Mouse (Mus musculus): ENCODE measurements at regions not wholly inside any gene's neighbourhood (a gene's known extent, or its start where the extent isn't known, plus 50 kb on each side); places are given as distances from the start of the nearest gene placed in this dataset.

GRCm38 (mm10) chr16:51705026-51705425 is 326.0 kb upstream of the Cblb start:
- Histone ChIP-seq H3K9ac (replicated peaks) (no peak overlapping the region), H3K4me1 (no peaks in the 10 kb centered on the region), H3K36me3 (no peaks in the 10 kb centered on the region), H3K4me3 (no peak overlapping the region), H3K9me3 (no peaks in the 10 kb centered on the region), H3K27me3 (no peaks in the 10 kb centered on the region), H3K4me2 (replicated peaks) (no peak overlapping the region), H3K27ac (replicated peaks) (no peak overlapping the region)
- WGBS, result 92% methylated on average over 2 of the region's 2 CpGs
- ATAC-seq (replicated peaks), result no peak

GRCm38 (mm10) chr16:51718695-51719094 is 312.3 kb upstream of the Cblb start:
- Histone ChIP-seq H3K27me3 (no peaks in the 10 kb centered on the region), H3K4me2 (replicated peaks) (no peak overlapping the region), H3K4me1 (no peaks in the 10 kb centered on the region), H3K27ac (replicated peaks) (no peak overlapping the region), H3K9ac (replicated peaks) (no peak overlapping the region), H3K36me3 (no peaks in the 10 kb centered on the region), H3K9me3 (no peaks in the 10 kb centered on the region), H3K4me3 (no peak overlapping the region)
- 78% methylated on average over 2 of the region's 2 CpGs for WGBS
- ATAC-seq (replicated peaks), result no peak

GRCm38 (mm10) chr16:51719637-51720036 is 311.4 kb upstream of the Cblb start:
- no peak for ATAC-seq (replicated peaks)
- Histone ChIP-seq H3K4me1 (no peaks in the 10 kb centered on the region), H3K27ac (replicated peaks) (no peak overlapping the region), H3K36me3 (no peaks in the 10 kb centered on the region), H3K9me3 (no peaks in the 10 kb centered on the region), H3K4me3 (no peak overlapping the region), H3K4me2 (replicated peaks) (no peak overlapping the region), H3K9ac (replicated peaks) (no peak overlapping the region), H3K27me3 (no peaks in the 10 kb centered on the region)
- 86% methylated on average over 2 of the region's 2 CpGs for WGBS

- Histone ChIP-seq H3K4me2 (replicated peaks) (no peak overlapping the region), H3K27ac (replicated peaks) (no peak overlapping the region), H3K9ac (replicated peaks) (no peak overlapping the region), H3K4me3 (no peak overlapping the region), H3K27me3 (no peaks in the 10 kb centered on the region), H3K4me1 (no peaks in the 10 kb centered on the region), H3K9me3 (no peaks in the 10 kb centered on the region), H3K36me3 (no peaks in the 10 kb centered on the region)
- no peak for ATAC-seq (replicated peaks)
- 77% methylated on average over 4 of the region's 4 CpGs for WGBS
Observed at GRCm38 (mm10) chr16:51722682-51723081, 308.3 kb upstream of the Cblb start.

- Histone ChIP-seq H3K4me1 (no peaks in the 10 kb centered on the region), H3K4me3 (no peak overlapping the region), H3K4me2 (replicated peaks) (no peak overlapping the region), H3K9ac (replicated peaks) (no peak overlapping the region), H3K27ac (replicated peaks) (no peak overlapping the region), H3K9me3 (no peaks in the 10 kb centered on the region), H3K27me3 (no peaks in the 10 kb centered on the region), H3K36me3 (no peaks in the 10 kb centered on the region)
- 87% methylated on average over 2 of the region's 2 CpGs for WGBS
- no peak for ATAC-seq (replicated peaks)
Observed at GRCm38 (mm10) chr16:51741875-51742274, 289.1 kb upstream of the Cblb start.

GRCm38 (mm10) chr16:51751878-51752277 is 279.1 kb upstream of the Cblb start:
- Histone ChIP-seq H3K4me3 (no peak overlapping the region), H3K27me3 (no peaks in the 10 kb centered on the region), H3K4me1 (no peaks in the 10 kb centered on the region), H3K9ac (replicated peaks) (no peak overlapping the region), H3K27ac (replicated peaks) (no peak overlapping the region), H3K36me3 (no peaks in the 10 kb centered on the region), H3K9me3 (no peaks in the 10 kb centered on the region), H3K4me2 (replicated peaks) (no peak overlapping the region)
- ATAC-seq (replicated peaks), result no peak
- WGBS, result 26% methylated on average over 7 of the region's 7 CpGs

- H3K27ac ChIP-seq (replicated peaks), result peak overlapping the region; percentile 59
- peak; percentile 65 for ATAC-seq (replicated peaks)
- no peak overlapping the region for H3K4me3 ChIP-seq
- H3K9me3 ChIP-seq, result no peaks in the 10 kb centered on the region
- H3K4me2 ChIP-seq (replicated peaks), result no peak overlapping the region
- WGBS, result 37% methylated on average over 9 of the region's 9 CpGs
- H3K27me3 ChIP-seq, result no peaks in the 10 kb centered on the region
- peaks cover 19% of the 10 kb centered on the region for H3K4me1 ChIP-seq
- no peaks in the 10 kb centered on the region for H3K36me3 ChIP-seq
- no peak overlapping the region for H3K9ac ChIP-seq (replicated peaks)
Observed at GRCm38 (mm10) chr16:51758361-51759227, 272.4 kb upstream of the Cblb start.

- Histone ChIP-seq H3K4me2 (replicated peaks) (no peak overlapping the region), H3K36me3 (no peaks in the 10 kb centered on the region), H3K4me1 (peaks cover 19% of the 10 kb centered on the region), H3K9ac (replicated peaks) (no peak overlapping the region), H3K9me3 (no peaks in the 10 kb centered on the region), H3K4me3 (no peak overlapping the region), H3K27ac (replicated peaks) (0 out of 2 replicates have a peak overlapping the region, but pooled peaks have one; percentile 19), H3K27me3 (no peaks in the 10 kb centered on the region)
- WGBS, result 45% methylated on average over 4 of the region's 4 CpGs
- ATAC-seq (replicated peaks), result peak; percentile 62
Observed at GRCm38 (mm10) chr16:51759228-51759647, 271.8 kb upstream of the Cblb start.

- H3K27me3 ChIP-seq, result no peaks in the 10 kb centered on the region
- no peak overlapping the region for H3K27ac ChIP-seq (replicated peaks)
Observed at GRCm38 (mm10) chr16:51767556-51767955, 263.5 kb upstream of the Cblb start.

GRCm38 (mm10) chr16:51778920-51779319 is 252.1 kb upstream of the Cblb start:
- no peak for ATAC-seq (replicated peaks)
- H3K27ac ChIP-seq (replicated peaks), result no peak overlapping the region
- H3K4me2 ChIP-seq (replicated peaks), result no peak overlapping the region
- no peaks in the 10 kb centered on the region for H3K36me3 ChIP-seq
- 86% methylated on average over 2 of the region's 2 CpGs for WGBS
- no peaks in the 10 kb centered on the region for H3K9me3 ChIP-seq
- no peak overlapping the region for H3K4me3 ChIP-seq
- H3K4me1 ChIP-seq, result no peaks in the 10 kb centered on the region
- no peak overlapping the region for H3K9ac ChIP-seq (replicated peaks)
- H3K27me3 ChIP-seq, result no peaks in the 10 kb centered on the region

More at GRCm38 (mm10) chr16:51767556-51767955, 263.5 kb upstream of the Cblb start:
- ATAC-seq (replicated peaks), result no peak
- H3K4me1 ChIP-seq, result no peaks in the 10 kb centered on the region
- H3K4me2 ChIP-seq (replicated peaks), result no peak overlapping the region
- no peak overlapping the region for H3K4me3 ChIP-seq
- no peaks in the 10 kb centered on the region for H3K36me3 ChIP-seq
- 89% methylated on average over 3 of the region's 3 CpGs for WGBS
- H3K9ac ChIP-seq (replicated peaks), result no peak overlapping the region
- no peaks in the 10 kb centered on the region for H3K9me3 ChIP-seq

GRCm38 (mm10) chr16:51795003-51795402 is 236.0 kb upstream of the Cblb start:
- no peaks in the 10 kb centered on the region for H3K27me3 ChIP-seq
- H3K36me3 ChIP-seq, result no peaks in the 10 kb centered on the region
- no peak overlapping the region for H3K4me3 ChIP-seq
- WGBS, result 91% methylated on average over 3 of the region's 3 CpGs
- H3K9ac ChIP-seq (replicated peaks), result no peak overlapping the region
- ATAC-seq (replicated peaks), result no peak
- no peaks in the 10 kb centered on the region for H3K9me3 ChIP-seq
- H3K4me2 ChIP-seq (replicated peaks), result no peak overlapping the region
- no peak overlapping the region for H3K27ac ChIP-seq (replicated peaks)
- no peaks in the 10 kb centered on the region for H3K4me1 ChIP-seq

GRCm38 (mm10) chr16:51807323-51807722 is 223.7 kb upstream of the Cblb start:
- Histone ChIP-seq H3K4me3 (no peak overlapping the region), H3K27ac (replicated peaks) (no peak overlapping the region), H3K9ac (replicated peaks) (no peak overlapping the region), H3K27me3 (no peaks in the 10 kb centered on the region), H3K4me1 (no peaks in the 10 kb centered on the region), H3K4me2 (replicated peaks) (no peak overlapping the region), H3K36me3 (no peaks in the 10 kb centered on the region), H3K9me3 (no peaks in the 10 kb centered on the region)
- WGBS, result 95% methylated on average over 6 of the region's 6 CpGs
- ATAC-seq (replicated peaks), result no peak

- Histone ChIP-seq H3K4me3 (no peak overlapping the region), H3K9ac (replicated peaks) (no peak overlapping the region), H3K4me1 (no peaks in the 10 kb centered on the region), H3K36me3 (no peaks in the 10 kb centered on the region), H3K9me3 (no peaks in the 10 kb centered on the region), H3K4me2 (replicated peaks) (no peak overlapping the region), H3K27me3 (no peaks in the 10 kb centered on the region), H3K27ac (replicated peaks) (no peak overlapping the region)
- no peak for ATAC-seq (replicated peaks)
- 73% methylated on average over 2 of the region's 2 CpGs for WGBS
Observed at GRCm38 (mm10) chr16:51809120-51809519, 221.9 kb upstream of the Cblb start.

Data from forebrain, embryonic 15.5 days (tissue).